Mouse (Mus musculus) liver, embryonic 14.5 days (tissue): ENCODE results near the gene Mfsd1.

ENCODE experiments used
- CTCF ChIP-seq: IDR thresholded peaks from 2 replicates; pipeline ENCODE4 v1.5.1; 2016; ENCODE audit warnings: antibody characterized with exemption, low read depth, control low read depth
- EP300 ChIP-seq: IDR thresholded peaks from 2 replicates; pipeline ENCODE4 v1.6.1; 2016; ENCODE audit warnings: antibody characterized with exemption, low read depth

- no peak; the same call in 1 of the 2 replicates for TF ChIP-seq CTCF
- no peak for TF ChIP-seq EP300
Observed at GRCm38 (mm10) chr3:67573523-67573922, 9.0 kb upstream of the Mfsd1 start.
